Mouse (Mus musculus): ENCODE measurements around the gene Krt28. TPM values are rescaled to one million over a fixed set of nuclear protein-coding genes. Genes with fewer than 3 reads are reported as not detected.

Gene Krt28
- not detected for polyA plus RNA-seq (2017; shearing (Covaris generic))

DNA sequence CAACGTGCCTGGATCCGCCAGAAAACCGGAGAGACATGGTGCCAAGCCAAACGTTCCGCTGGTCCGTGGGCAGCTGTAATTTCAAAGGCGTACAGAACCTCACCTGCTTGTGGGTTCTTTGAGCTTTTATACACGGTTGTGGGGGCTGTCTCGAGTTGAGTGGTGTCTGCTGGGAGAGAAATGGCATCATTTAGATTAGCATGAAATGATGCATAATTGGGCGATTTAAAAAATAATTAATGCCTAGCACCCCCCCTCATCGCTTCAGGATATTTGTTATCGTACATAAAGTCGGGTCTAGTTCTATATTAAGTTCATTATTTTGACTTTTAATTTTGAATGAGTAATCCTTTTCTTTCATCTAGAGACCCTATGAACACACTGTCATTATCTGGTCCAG is at the start of gene Krt28:
Gene Krt28 (minus strand): TSS at position 101 of the 400 bp plus-strand sequence.

DNA sequence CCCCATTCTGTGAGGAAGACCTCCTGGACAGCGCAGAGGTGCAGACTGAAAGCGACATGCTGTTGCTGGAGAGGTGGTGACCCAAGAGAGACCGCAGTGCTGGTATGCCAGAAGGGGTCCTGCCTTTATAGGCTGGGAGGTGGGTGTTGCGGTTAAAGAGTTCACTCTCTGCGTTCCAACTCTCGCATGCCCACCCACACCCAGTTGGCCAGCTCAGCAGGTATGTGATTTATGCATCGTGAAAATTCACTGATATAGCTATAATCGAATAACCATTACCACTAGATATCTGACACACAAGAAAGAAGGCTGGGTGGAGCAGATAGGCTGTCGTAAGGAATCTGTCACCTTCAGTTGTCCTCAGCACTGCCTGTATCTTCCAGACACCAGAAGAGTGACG is 47.5 kb upstream of the Krt28 start, which contains the start of gene Krt12:
Gene Krt12 (minus strand): TSS at position 101 of the 400 bp plus-strand sequence.

DNA sequence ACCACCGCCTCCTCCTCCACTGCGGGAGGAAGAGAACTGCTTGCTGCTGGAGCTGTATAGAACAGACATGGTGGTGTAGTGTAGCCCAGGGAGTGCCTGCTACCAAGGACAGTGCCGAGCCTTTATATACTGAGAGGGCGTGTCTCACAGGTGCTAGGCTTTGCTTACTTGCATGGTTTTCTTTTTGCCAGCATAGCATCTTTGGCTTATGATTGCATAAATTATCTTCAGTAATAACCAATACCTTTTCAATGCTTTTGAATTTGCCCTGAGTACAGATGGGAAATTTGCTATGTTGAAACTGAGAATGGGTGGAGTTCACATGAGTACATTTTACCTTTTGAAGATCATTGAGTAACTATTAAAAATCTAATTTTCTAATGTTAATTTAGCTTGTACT is 14.6 kb upstream of the Krt28 start, which contains the start of gene Krt10:
Gene Krt10 (minus strand): TSS at position 101 of the 400 bp plus-strand sequence.

DNA sequence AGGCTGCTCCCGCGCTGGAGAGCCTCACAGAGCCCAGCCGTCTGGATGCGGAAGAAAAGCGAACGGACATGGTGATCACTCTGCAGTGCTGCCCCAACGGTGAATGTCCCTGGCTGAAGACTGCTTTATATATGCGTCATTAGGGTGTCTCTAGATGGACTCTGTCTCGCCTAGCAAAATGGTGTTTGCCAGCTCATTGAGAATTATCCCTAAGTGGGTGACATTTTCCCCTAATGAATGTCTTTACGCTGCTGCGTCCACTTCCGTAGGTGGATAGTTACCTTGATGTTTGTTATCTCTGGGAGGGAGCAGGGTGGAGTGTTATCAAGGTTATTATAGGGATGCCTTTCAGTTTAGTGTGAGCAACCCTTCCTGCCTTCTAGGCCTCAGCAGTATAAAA is 23.7 kb downstream of the Krt28 start, which contains the start of gene Krt27:
Gene Krt27 (minus strand): TSS at position 101 of the 400 bp plus-strand sequence.

GRCm38 (mm10) chr11:99337866-99338265 is 36.8 kb downstream of the Krt28 start, which contains the start of gene Krt26:
Krt26 (minus strand) TSS chr11:99337966.

DNA sequence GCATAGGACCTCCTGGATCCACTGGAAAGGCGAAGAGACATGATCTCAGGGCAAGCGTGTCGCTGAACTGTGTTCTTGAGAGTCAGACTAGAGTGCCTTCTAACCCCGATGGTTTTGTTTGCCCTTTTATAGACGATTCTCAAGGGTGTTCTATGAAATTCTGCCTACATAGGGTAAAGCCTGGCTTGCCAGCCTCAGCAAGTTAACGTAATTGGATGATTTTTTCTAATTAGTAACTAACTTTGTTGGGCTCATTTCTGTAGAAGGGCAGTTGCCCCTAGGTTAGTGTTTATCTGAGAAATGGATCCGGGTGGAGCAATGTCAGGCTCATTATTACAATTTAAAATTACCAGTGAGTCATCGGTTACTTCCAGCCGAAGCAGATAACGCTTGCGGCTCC is 51.9 kb downstream of the Krt28 start, which contains the start of gene Krt25:
Gene Krt25 (minus strand): TSS at position 101 of the 400 bp plus-strand sequence.

Other genes starting within 250 kb of the Krt28 start
- gene Ccr7, start 219.8 kb downstream of the Krt28 start, polyA plus RNA-seq (2017; shearing (Covaris generic)) = 633 TPM
- 236 TPM for gene Smarce1, start 143.9 kb downstream of the Krt28 start, polyA plus RNA-seq (2017; shearing (Covaris generic))
- 1.5 TPM for gene Krt222, start 130.8 kb downstream of the Krt28 start, polyA plus RNA-seq (2017; shearing (Covaris generic))
- gene Krt24, start 89.6 kb downstream of the Krt28 start, polyA plus RNA-seq (2017; shearing (Covaris generic)) = not detected
- gene Krt25, start 52.0 kb downstream of the Krt28 start, polyA plus RNA-seq (2017; shearing (Covaris generic)) = not detected
- gene Krt26, start 36.9 kb downstream of the Krt28 start, polyA plus RNA-seq (2017; shearing (Covaris generic)) = not detected
- not detected for gene Krt27, start 23.8 kb downstream of the Krt28 start, polyA plus RNA-seq (2017; shearing (Covaris generic))
- 18.4 TPM for gene Krt10, start 14.5 kb upstream of the Krt28 start, polyA plus RNA-seq (2017; shearing (Covaris generic))
- gene Krt12, start 47.4 kb upstream of the Krt28 start, polyA plus RNA-seq (2017; shearing (Covaris generic)) = not detected
- gene Krt20, start 63.2 kb upstream of the Krt28 start, polyA plus RNA-seq (2017; shearing (Covaris generic)) = not detected
- gene Krt23, start 118.2 kb upstream of the Krt28 start, polyA plus RNA-seq (2017; shearing (Covaris generic)) = not detected
- gene Krt39, start 146.4 kb upstream of the Krt28 start, polyA plus RNA-seq (2017; shearing (Covaris generic)) = not detected
- gene Krt40, start 168.3 kb upstream of the Krt28 start, polyA plus RNA-seq (2017; shearing (Covaris generic)) = not detected
- not detected for gene Krtap3-3, start 176.0 kb upstream of the Krt28 start, polyA plus RNA-seq (2017; shearing (Covaris generic))
- not detected for gene Krtap3-2, start 181.9 kb upstream of the Krt28 start, polyA plus RNA-seq (2017; shearing (Covaris generic))
- gene Gm11939, start 184.6 kb upstream of the Krt28 start, polyA plus RNA-seq (2017; shearing (Covaris generic)) = not detected
- not detected for gene Krtap3-1, start 191.7 kb upstream of the Krt28 start, polyA plus RNA-seq (2017; shearing (Covaris generic))
- gene Krtap1-5, start 206.1 kb upstream of the Krt28 start, polyA plus RNA-seq (2017; shearing (Covaris generic)) = not detected
- gene Krtap1-4, start 208.8 kb upstream of the Krt28 start, polyA plus RNA-seq (2017; shearing (Covaris generic)) = not detected
- not detected for gene Krtap1-3, start 216.4 kb upstream of the Krt28 start, polyA plus RNA-seq (2017; shearing (Covaris generic))
- gene Krtap9-3, start 223.2 kb upstream of the Krt28 start, polyA plus RNA-seq (2017; shearing (Covaris generic)) = not detected
- gene Gm11938, start 228.4 kb upstream of the Krt28 start, polyA plus RNA-seq (2017; shearing (Covaris generic)) = not detected
- gene Gm11937, start 235.3 kb upstream of the Krt28 start, polyA plus RNA-seq (2017; shearing (Covaris generic)) = not detected
- not detected for gene Krtap2-4, start 239.9 kb upstream of the Krt28 start, polyA plus RNA-seq (2017; shearing (Covaris generic))
- gene Gm11562, start 245.5 kb upstream of the Krt28 start, polyA plus RNA-seq (2017; shearing (Covaris generic)) = not detected